Mouse (Mus musculus): ENCODE data around the gene Pcnt.

DNA sequence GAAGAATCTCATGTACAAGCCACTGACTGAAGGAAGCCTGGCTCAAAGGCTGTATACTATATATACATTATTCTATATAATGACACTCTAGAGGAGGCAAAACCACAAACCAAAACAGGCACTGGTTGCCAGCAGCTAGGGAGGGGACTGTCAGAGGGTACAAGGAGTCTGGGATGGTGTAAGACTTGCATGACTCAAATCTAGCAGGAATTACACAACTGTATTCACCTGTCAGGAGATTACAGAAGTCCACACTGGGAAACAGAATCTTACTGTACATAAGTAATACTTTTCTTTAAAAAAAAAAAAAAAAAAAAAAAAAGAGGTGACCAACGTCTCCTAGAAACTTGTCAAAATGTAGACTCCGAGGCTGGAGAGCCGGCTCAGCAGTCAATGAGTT lies 114.0 kb downstream of the Pcnt start:
- TF ChIP-seq CTCF (IDR thresholded peaks at IDR 0.05; ENCODE audit: low read depth, low read length) (no peak), POLR2A (IDR thresholded peaks at IDR 0.05; ENCODE audit: extremely low read depth, insufficient read depth, low read length) (no peak)

All from liver, adult 2 months (tissue).